Mouse (Mus musculus) megakaryocyte, embryonic 14.5 days (primary cell): ENCODE data around the gene Tle3. TPM values are rescaled to one million over a fixed set of nuclear protein-coding genes. Genes with fewer than 3 reads are reported as not detected.

Source experiments
- H3K27me3 ChIP-seq: replicated peaks from 2 replicates; pipeline ENCODE3; 2012; ENCODE audit warnings: inconsistent platforms
- H3K36me3 ChIP-seq: replicated peaks from 2 replicates; pipeline ENCODE3; 2012; ENCODE audit warnings: low read length, inconsistent platforms, mixed read lengths
- H3K4me1 ChIP-seq: 2 replicates; pipeline ENCODE4 v1.6.1; 2012; ENCODE audit warnings: inconsistent platforms
- H3K4me3 ChIP-seq: replicated peaks from 2 replicates; pipeline ENCODE3; 2012; ENCODE audit warnings: moderate library complexity, mild to moderate bottlenecking, inconsistent platforms
- H3K9me3 ChIP-seq: 2 replicates; pipeline ENCODE4 v1.6.1; 2012; ENCODE audit warnings: inconsistent platforms
- FLI1 ChIP-seq: IDR thresholded peaks from 2 replicates; pipeline ENCODE4 v1.6.1; 2012; ENCODE audit warnings: low read length, inconsistent platforms, mixed read lengths
- GATA1 ChIP-seq: IDR thresholded peaks from 3 replicates; pipeline ENCODE4 v1.6.1; 2012; ENCODE audit warnings: mixed read lengths, low read length, inconsistent platforms, borderline replicate concordance
- polyA plus RNA-seq: library from polyadenylated mRNA; stranded (reverse); fragments of >175 nt; gene quantifications from 2 replicates; pipeline ENCODE4 v1.2.3, GENCODE M21; 2012; ENCODE audit warnings: low replicate concordance; ENCODE audit not compliant: insufficient read depth

Gene Tle3
- polyA plus RNA-seq, 1 experiment, result 60.7 TPM

DNA sequence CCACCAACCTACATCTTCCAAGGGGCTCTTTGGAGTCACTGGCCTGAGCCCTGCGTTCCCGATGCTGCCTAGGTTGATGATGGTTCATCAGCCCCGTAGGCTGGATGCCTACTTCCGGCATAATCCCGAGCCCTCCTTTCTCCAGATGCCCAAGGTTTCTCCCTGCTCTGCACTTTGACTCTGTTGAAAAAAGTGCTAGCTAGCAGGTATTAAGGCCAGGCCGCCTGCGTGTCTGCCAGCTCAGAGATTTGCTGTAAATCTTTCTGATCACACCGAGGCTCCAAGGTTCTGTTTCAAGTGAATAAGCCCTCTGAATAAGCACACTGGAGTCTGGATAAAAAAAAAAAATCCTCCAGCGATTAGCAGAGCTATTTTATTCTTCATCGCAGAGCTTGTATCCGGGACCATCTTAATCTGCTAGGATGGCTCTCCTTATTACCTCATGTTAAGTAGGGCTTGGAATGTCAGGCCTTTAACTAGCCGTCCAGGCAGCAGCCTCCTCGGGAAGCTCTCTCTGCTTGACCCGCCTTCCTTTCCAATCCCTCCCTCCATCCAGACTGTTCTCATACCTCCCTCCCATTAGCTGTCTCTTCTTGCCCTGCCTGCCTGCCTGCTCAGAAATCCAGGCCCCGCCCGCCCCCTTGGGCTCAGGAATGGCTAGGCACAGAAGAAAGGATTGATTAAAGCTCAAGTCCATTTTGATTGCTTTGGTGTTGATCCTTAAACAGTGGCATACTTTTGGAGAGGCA lies 31.9 kb downstream of the Tle3 start:
- H3K4me3 ChIP-seq, result no peak overlapping the region
- H3K9me3 ChIP-seq, result peaks cover 10% of the 10 kb centered on the region
- TF ChIP-seq FLI1 (no peak), GATA1 (no peak)
- H3K36me3 ChIP-seq, result peaks cover 98% of the 10 kb centered on the region
- H3K27me3 ChIP-seq, result peaks cover 9% of the 10 kb centered on the region
- peaks cover 13% of the 10 kb centered on the region; the same call in 1 of the 2 replicates for H3K4me1 ChIP-seq

DNA sequence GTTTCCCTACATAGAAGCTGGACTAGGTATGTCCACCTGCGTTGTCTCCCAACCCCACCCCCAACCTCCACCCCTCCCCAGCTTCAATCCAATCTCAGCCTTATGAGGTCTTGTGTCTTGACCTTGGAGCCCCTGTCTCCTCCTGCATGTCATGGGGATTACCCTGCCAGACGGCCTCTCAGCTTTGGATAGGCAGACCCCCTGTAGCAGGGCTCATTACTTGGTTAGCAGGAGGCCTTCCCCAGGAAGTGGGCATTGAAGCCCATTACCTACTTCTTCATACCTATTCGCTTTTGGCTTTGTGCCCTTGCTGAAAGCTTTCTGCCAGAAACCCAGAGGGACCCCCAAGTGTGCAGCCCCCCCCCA lies 32.4 kb downstream of the Tle3 start:
- Histone ChIP-seq H3K36me3 (peaks cover 98% of the 10 kb centered on the region), H3K4me3 (no peak overlapping the region), H3K9me3 (peaks cover 10% of the 10 kb centered on the region), H3K4me1 (peaks cover 13% of the 10 kb centered on the region; the same call in 1 of the 2 replicates), H3K27me3 (peaks cover 9% of the 10 kb centered on the region)
- TF ChIP-seq FLI1, result no peak
- no peak for TF ChIP-seq GATA1

GRCm38 (mm10) chr9:61404998-61405621 lies 32.9 kb downstream of the Tle3 start:
- Histone ChIP-seq H3K4me1 (peaks cover 13% of the 10 kb centered on the region; the same call in 1 of the 2 replicates), H3K9me3 (peaks cover 14% of the 10 kb centered on the region), H3K27me3 (peaks cover 8% of the 10 kb centered on the region), H3K36me3 (peaks cover 100% of the 10 kb centered on the region), H3K4me3 (no peak overlapping the region)
- no peak for TF ChIP-seq GATA1
- no peak for TF ChIP-seq FLI1

DNA sequence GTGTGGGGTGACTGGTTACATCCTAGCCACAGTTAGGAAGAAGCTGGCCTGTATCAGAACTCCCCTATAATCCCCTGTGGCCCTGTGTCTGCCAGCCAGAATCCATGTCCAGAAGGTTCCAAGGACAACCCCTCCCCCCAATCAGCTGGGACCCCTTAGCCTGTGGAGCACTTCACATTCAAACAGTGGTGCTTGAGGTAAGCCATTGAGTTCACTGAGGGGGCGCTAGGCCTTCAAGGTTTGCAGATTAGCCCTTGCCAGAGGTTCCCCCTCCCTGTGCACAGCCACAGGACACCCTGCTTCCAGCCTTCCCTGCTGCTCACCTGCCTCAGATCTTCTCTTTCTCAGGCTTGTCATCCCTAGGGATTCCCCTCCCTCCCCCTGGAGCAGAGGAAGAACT lies 34.2 kb downstream of the Tle3 start:
- H3K36me3 ChIP-seq, result peaks cover 100% of the 10 kb centered on the region
- H3K9me3 ChIP-seq, result peaks cover 17% of the 10 kb centered on the region
- no peak overlapping the region for H3K4me3 ChIP-seq
- TF ChIP-seq GATA1 (no peak), FLI1 (no peak)
- H3K4me1 ChIP-seq, result peaks cover 7% of the 10 kb centered on the region; the same call in 1 of the 2 replicates
- peaks cover 6% of the 10 kb centered on the region for H3K27me3 ChIP-seq

DNA sequence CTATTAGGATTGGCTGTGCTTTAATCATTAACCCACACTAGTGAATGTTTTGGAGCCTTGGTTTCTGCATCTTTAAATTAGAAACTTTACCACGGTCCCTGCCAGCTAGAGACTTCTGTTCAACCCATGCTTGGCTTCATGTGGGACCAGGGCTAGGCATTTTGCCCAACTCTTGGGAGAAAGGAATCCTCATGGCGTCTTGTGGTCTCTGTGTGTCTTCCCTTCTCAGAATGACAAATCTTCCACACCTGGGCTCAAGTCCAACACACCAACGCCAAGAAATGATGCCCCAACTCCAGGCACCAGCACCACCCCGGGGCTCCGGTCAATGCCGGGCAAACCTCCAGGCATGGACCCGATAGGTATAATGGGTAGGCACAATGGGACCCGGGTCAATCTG lies 36.9 kb downstream of the Tle3 start:
- Histone ChIP-seq H3K36me3 (peaks cover 100% of the 10 kb centered on the region), H3K4me3 (no peak overlapping the region), H3K9me3 (peaks cover 17% of the 10 kb centered on the region), H3K27me3 (peaks cover 10% of the 10 kb centered on the region), H3K4me1 (no peaks in the 10 kb centered on the region)
- TF ChIP-seq GATA1, result no peak
- TF ChIP-seq FLI1, result no peak

DNA sequence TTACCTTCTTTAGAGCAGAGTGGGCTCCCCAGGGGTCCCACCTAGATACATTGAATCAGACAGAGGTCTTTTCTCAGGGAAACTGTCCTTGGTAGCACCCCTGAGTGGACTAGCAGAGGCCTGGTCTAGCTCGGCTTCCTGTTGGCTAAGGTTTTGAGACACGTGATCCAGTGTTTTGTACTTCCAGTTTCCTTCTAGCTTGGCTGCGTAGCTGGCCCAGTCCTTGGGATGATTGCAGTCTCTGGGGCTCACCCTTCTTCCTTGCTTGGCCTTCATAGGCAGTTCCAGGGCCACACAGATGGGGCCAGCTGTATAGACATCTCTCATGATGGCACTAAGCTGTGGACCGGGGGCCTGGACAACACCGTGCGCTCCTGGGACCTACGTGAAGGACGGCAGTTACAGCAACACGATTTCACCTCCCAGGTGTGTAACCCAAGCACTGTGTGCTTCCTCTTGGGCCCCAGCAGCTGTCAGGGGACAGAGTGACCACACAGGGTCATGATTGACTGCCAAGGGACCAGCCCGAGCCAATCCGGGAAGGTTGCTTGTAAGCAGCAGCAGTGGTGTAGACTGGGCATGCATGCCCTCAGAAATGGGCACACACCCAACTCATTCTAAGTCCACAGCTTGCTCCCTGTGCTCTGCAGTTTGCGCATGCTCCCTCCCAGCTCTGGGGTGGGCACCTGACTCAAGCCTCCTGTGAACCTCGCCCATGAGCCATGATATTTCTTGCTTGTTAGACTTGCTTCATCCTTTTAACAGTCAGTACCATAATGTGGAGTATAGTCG lies 41.7 kb downstream of the Tle3 start:
- Histone ChIP-seq H3K36me3 (peaks cover 96% of the 10 kb centered on the region), H3K9me3 (peaks cover 7% of the 10 kb centered on the region), H3K27me3 (peaks cover 9% of the 10 kb centered on the region), H3K4me1 (peaks cover 10% of the 10 kb centered on the region), H3K4me3 (no peak overlapping the region)
- TF ChIP-seq GATA1 (no peak), FLI1 (no peak)

- Histone ChIP-seq H3K4me3 (no peak overlapping the region), H3K27me3 (peaks cover 23% of the 10 kb centered on the region), H3K36me3 (peaks cover 74% of the 10 kb centered on the region), H3K9me3 (peaks cover 1% of the 10 kb centered on the region; the same call in 1 of the 2 replicates), H3K4me1 (peaks cover 10% of the 10 kb centered on the region)
- TF ChIP-seq GATA1, result no peak
- no peak for TF ChIP-seq FLI1
These were observed 44.4 kb downstream of the Tle3 start for GRCm38 (mm10) chr9:61416571-61416970.

GRCm38 (mm10) chr9:61421626-61422025 lies 49.5 kb downstream of the Tle3 start:
- Histone ChIP-seq H3K4me3 (no peak overlapping the region), H3K36me3 (peaks cover 24% of the 10 kb centered on the region), H3K4me1 (peaks cover 11% of the 10 kb centered on the region), H3K9me3 (peaks cover 6% of the 10 kb centered on the region), H3K27me3 (peaks cover 33% of the 10 kb centered on the region)
- TF ChIP-seq FLI1 (no peak), GATA1 (no peak)

DNA sequence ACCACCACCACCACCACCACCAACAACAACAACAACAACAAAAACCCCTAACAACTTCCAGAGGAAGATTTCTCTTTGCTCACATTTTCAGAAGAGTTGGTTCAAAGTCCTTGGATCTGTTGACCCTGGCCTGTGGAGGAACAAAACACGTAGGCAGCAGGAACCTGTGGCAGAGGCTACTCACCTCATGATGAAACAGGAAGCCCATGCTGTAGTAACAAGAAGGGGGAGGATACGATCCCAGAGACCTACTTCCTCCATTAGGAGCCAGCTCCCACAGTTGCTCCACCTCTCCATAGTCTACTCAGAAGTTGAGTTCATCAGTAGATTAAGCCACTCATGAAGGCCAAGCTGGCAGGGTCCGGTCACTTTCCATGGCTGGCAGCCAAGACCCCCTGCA lies 52.1 kb downstream of the Tle3 start:
- Histone ChIP-seq H3K27me3 (peaks cover 53% of the 10 kb centered on the region), H3K4me3 (no peak overlapping the region), H3K4me1 (peaks cover 10% of the 10 kb centered on the region), H3K36me3 (peaks cover 1% of the 10 kb centered on the region), H3K9me3 (peaks cover 13% of the 10 kb centered on the region)
- TF ChIP-seq GATA1, result no peak
- no peak for TF ChIP-seq FLI1

- Histone ChIP-seq H3K36me3 (no peaks in the 10 kb centered on the region), H3K4me1 (peaks cover 10% of the 10 kb centered on the region), H3K4me3 (no peak overlapping the region), H3K27me3 (peaks cover 62% of the 10 kb centered on the region), H3K9me3 (peaks cover 29% of the 10 kb centered on the region)
- TF ChIP-seq FLI1 (no peak), GATA1 (no peak)
These were observed 54.3 kb downstream of the Tle3 start for GRCm38 (mm10) chr9:61426493-61426892.
